Mouse (Mus musculus): ENCODE measurements around the gene Scamp3. TPM values are rescaled to one million over a fixed set of nuclear protein-coding genes. Genes with fewer than 3 reads are reported as not detected.
"Not testable (repeated sequence)": the region's sequence is repeated elsewhere in the genome, so short reads cannot be mapped to it uniquely, and the experiment has no call there.

Gene Scamp3
- polyA plus RNA-seq, 1 experiment from 2014 or later = 109 TPM

- ATAC-seq (ENCODE audit: insufficient number of reproducible peaks, low FRiP score, low TSS enrichment, low read depth) = no peak
Observed at GRCm38 (mm10) chr3:89147101-89147978, 29.9 kb upstream of the Scamp3 start.

DNA sequence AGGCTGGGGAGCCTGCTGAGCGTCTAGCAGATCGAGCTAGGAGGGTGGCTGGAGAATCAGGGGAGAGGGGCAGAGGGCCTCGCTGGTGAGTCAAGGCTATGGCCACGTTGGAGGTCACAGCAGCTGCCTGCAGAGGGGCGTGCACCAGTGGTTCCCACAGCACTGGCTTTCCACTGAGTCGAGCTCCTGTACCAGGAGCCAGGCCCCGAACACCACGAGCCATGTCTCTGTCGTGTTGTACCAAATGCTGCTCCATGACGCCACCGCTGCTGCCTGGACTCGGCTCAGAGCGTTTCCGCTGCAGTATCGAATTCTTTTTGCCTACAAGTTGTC lies 29.3 kb upstream of the Scamp3 start:
- Histone ChIP-seq H3K4me2 (replicated peaks) (peak overlapping the region; percentile 66), H3K4me3 (replicated peaks) (peak overlapping the region; percentile 38), H3K27me3 (peaks cover 37% of the 10 kb centered on the region), H3K4me1 (peaks cover 9% of the 10 kb centered on the region; the same call in 1 of the 2 replicates), H3K36me3 (no peaks in the 10 kb centered on the region), H3K27ac (replicated peaks) (no peak overlapping the region), H3K9ac (no peak overlapping the region), H3K9me3 (replicated peaks) (no peaks in the 10 kb centered on the region)
- WGBS = 10% methylated on average over 15 of the region's 15 CpGs
- no peak for ATAC-seq (ENCODE audit: insufficient number of reproducible peaks, low FRiP score, low TSS enrichment, low read depth)

More at GRCm38 (mm10) chr3:89147101-89147978, 29.9 kb upstream of the Scamp3 start:
- no peak overlapping the region for H3K27ac ChIP-seq (replicated peaks)
- no peak overlapping the region for H3K9ac ChIP-seq
- no peaks in the 10 kb centered on the region for H3K9me3 ChIP-seq (replicated peaks)
- peak overlapping the region; percentile 38 for H3K4me3 ChIP-seq (replicated peaks)
- WGBS = 22% methylated on average over 26 of the region's 26 CpGs
- peaks cover 9% of the 10 kb centered on the region; the same call in 1 of the 2 replicates for H3K4me1 ChIP-seq
- no peaks in the 10 kb centered on the region for H3K36me3 ChIP-seq
- H3K27me3 ChIP-seq = peaks cover 37% of the 10 kb centered on the region
- H3K4me2 ChIP-seq (replicated peaks) = peak overlapping the region; percentile 66

DNA sequence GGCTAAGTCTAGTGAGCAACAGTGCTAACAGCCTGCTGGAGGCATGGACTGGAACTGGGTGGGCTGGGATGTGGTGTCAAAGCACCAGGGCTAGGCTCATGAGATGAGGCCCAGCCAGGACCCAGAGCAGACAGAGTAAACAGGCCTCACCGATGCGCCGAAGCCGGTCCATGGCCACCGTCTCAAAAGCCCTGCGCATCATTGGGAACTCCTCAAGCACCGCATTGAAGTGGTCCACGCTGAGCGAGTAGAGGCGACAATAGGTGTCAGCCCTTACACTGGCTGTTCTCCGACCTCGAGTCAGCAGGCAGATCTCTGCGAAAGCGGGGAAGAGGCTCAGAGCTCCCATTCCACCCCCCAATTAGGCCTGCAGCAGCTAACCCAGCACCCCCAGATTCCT lies 28.7 kb upstream of the Scamp3 start:
- Histone ChIP-seq H3K9ac (no peak overlapping the region), H3K9me3 (replicated peaks) (no peaks in the 10 kb centered on the region), H3K4me1 (peaks cover 9% of the 10 kb centered on the region; the same call in 1 of the 2 replicates), H3K4me3 (replicated peaks) (no peak overlapping the region), H3K36me3 (no peaks in the 10 kb centered on the region), H3K27ac (replicated peaks) (no peak overlapping the region), H3K27me3 (peaks cover 37% of the 10 kb centered on the region), H3K4me2 (replicated peaks) (no peak overlapping the region)
- ATAC-seq (ENCODE audit: insufficient number of reproducible peaks, low FRiP score, low TSS enrichment, low read depth) = no peak
- 70% methylated on average over 14 of the region's 14 CpGs for WGBS

DNA sequence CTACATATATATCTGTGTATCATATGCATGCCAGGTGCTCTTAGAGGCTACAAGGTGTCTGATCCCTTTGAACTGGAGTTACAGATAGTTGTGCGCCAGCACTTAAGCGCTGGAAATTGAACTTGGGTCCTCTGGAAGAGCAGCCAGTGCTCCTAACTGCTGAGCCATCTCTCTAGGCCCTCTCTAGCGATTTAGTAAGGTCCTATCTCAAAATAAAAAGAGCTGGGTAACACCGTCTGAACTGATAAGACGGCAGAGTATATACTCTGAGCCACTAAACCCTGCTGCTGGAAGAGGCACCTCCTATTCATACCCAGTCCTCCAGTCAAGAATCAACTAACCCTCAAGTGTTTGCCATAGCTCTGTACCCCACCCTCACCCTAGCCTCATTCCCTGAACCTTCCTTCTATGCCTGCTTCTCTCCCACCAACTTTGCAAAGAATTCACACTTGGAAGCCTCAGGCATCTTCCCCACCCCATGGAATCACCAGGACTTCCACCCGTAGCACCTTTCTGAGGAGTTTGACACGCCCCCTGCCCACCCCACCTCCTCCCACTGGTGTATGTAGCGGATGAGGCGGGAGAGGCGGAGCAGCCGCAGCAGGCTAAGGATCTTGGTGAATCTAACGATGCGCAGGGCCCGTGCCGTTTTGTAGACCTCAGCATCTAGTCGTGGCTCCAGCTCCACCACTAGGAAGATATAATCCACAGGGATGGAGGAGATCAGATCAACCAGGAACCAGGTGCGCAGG lies 25.0 kb upstream of the Scamp3 start:
- no peak for ATAC-seq (ENCODE audit: insufficient number of reproducible peaks, low FRiP score, low TSS enrichment, low read depth)
- Histone ChIP-seq H3K27me3 (peaks cover 23% of the 10 kb centered on the region), H3K36me3 (no peaks in the 10 kb centered on the region), H3K9me3 (replicated peaks) (no peaks in the 10 kb centered on the region), H3K9ac (no peak overlapping the region), H3K4me1 (peaks cover 9% of the 10 kb centered on the region; the same call in 1 of the 2 replicates), H3K4me2 (replicated peaks) (no peak overlapping the region), H3K27ac (replicated peaks) (no peak overlapping the region), H3K4me3 (replicated peaks) (no peak overlapping the region)
- 63% methylated on average over 17 of the region's 17 CpGs for WGBS

GRCm38 (mm10) chr3:89156951-89157350 lies 20.3 kb upstream of the Scamp3 start:
- Histone ChIP-seq H3K27me3 (peaks cover 13% of the 10 kb centered on the region), H3K9me3 (replicated peaks) (no peaks in the 10 kb centered on the region), H3K4me1 (peaks cover 21% of the 10 kb centered on the region), H3K27ac (replicated peaks) (no peak overlapping the region), H3K4me3 (replicated peaks) (no peak overlapping the region), H3K36me3 (no peaks in the 10 kb centered on the region), H3K4me2 (replicated peaks) (no peak overlapping the region), H3K9ac (no peak overlapping the region)
- 83% methylated on average over 8 of the region's 8 CpGs for WGBS
- no peak for ATAC-seq (ENCODE audit: insufficient number of reproducible peaks, low FRiP score, low TSS enrichment, low read depth)

GRCm38 (mm10) chr3:89158651-89159050 lies 18.6 kb upstream of the Scamp3 start:
- no peak overlapping the region for H3K27ac ChIP-seq (replicated peaks)
- no peak overlapping the region for H3K4me3 ChIP-seq (replicated peaks)
- no peak for ATAC-seq (ENCODE audit: insufficient number of reproducible peaks, low FRiP score, low TSS enrichment, low read depth)
- WGBS = 15% methylated on average over 7 of the region's 7 CpGs
- H3K9me3 ChIP-seq (replicated peaks) = no peaks in the 10 kb centered on the region
- H3K36me3 ChIP-seq = no peaks in the 10 kb centered on the region
- peak overlapping the region; percentile 99; the same call in 1 of the 2 replicates for H3K4me2 ChIP-seq (replicated peaks)
- peaks cover 13% of the 10 kb centered on the region for H3K27me3 ChIP-seq
- H3K9ac ChIP-seq = no peak overlapping the region
- peaks cover 22% of the 10 kb centered on the region for H3K4me1 ChIP-seq

- H3K9ac ChIP-seq = peak overlapping the region; percentile 44; the same call in 1 of the 2 replicates
- peak overlapping the region; percentile 63 for H3K4me3 ChIP-seq (replicated peaks)
- 3% methylated on average over 13 of the region's 13 CpGs for WGBS
- H3K9me3 ChIP-seq (replicated peaks) = no peaks in the 10 kb centered on the region
- no peak for ATAC-seq (ENCODE audit: insufficient number of reproducible peaks, low FRiP score, low TSS enrichment, low read depth)
- no peaks in the 10 kb centered on the region for H3K36me3 ChIP-seq
- H3K27me3 ChIP-seq = peaks cover 13% of the 10 kb centered on the region
- no peak overlapping the region for H3K27ac ChIP-seq (replicated peaks)
- H3K4me1 ChIP-seq = peaks cover 27% of the 10 kb centered on the region
- peak overlapping the region; percentile 99 for H3K4me2 ChIP-seq (replicated peaks)
Observed at GRCm38 (mm10) chr3:89159211-89159610, 18.1 kb upstream of the Scamp3 start.

DNA sequence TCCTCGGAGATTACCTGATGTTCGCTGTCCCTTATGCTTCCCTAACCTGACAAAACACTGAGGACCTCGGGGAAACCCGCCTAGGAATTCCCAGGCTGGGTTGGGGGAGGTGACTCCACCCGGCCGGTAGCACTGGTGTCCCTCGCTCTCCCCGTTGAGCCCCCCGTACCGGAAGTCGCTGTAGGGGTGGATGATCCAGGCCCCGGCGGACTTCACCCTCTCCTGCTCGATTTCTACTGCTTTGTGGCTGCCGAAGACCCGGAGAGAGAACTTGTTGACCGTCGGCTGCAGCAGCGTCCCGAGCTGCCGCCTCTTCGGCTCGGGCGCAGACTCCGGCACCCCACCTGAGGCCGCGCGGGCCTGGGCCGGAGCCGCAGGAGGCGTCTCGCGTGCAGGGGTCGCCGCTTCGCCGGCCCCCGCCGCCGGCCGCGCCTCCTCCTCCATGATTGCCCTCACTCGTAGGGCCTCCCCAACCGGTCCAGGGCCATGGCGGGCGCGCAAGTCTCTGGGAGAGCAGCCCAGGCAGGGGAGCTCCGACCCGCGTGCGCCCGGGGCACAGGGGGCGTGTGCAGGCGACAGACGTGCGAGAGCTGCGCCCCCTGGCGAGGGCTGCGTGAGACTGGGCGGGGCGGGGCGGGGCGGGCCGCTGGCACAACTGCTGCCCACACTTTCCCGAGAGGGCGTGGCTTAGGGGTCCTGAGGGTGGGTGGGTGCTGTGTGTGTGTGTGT lies 17.5 kb upstream of the Scamp3 start, which contains the start of gene Hcn3:
Gene Hcn3 (minus strand): TSS at position 581 of the 729 bp plus-strand sequence.
- Histone ChIP-seq H3K27ac (replicated peaks) (no peak within 1 kb of the TSS), H3K9me3 (replicated peaks) (no peaks in the 10 kb centered on the region), H3K4me1 (peaks cover 28% of the 10 kb centered on the region), H3K36me3 (no peaks in the 10 kb centered on the region), H3K27me3 (peaks cover 13% of the 10 kb centered on the region), H3K9ac (peak within 1 kb of the TSS; percentile 44), H3K4me3 (replicated peaks) (peak within 1 kb of the TSS; percentile 63), H3K4me2 (replicated peaks) (peak within 1 kb of the TSS; percentile 99)
- under 1% methylated on average over 65 of the region's 66 CpGs for WGBS
- ATAC-seq (ENCODE audit: insufficient number of reproducible peaks, low FRiP score, low TSS enrichment, low read depth) = peak; percentile 75

GRCm38 (mm10) chr3:89161207-89161606 lies 16.1 kb upstream of the Scamp3 start:
- not testable (repeated sequence) for H3K36me3 ChIP-seq; H3K4me2 ChIP-seq (replicated peaks); H3K9ac ChIP-seq; H3K27ac ChIP-seq (replicated peaks); H3K9me3 ChIP-seq (replicated peaks); H3K4me3 ChIP-seq (replicated peaks); ATAC-seq (ENCODE audit: insufficient number of reproducible peaks, low FRiP score, low TSS enrichment, low read depth)
- Histone ChIP-seq H3K27me3 (peaks cover 13% of the 10 kb centered on the region), H3K4me1 (peaks cover 37% of the 10 kb centered on the region)

GRCm38 (mm10) chr3:89161786-89162185 lies 15.5 kb upstream of the Scamp3 start:
- H3K36me3 ChIP-seq = no peaks in the 10 kb centered on the region
- no peak overlapping the region for H3K4me2 ChIP-seq (replicated peaks)
- H3K9ac ChIP-seq = no peak overlapping the region
- H3K4me3 ChIP-seq (replicated peaks) = no peak overlapping the region
- no peak for ATAC-seq (ENCODE audit: insufficient number of reproducible peaks, low FRiP score, low TSS enrichment, low read depth)
- WGBS = 84% methylated on average over 4 of the region's 4 CpGs
- H3K4me1 ChIP-seq = peaks cover 40% of the 10 kb centered on the region
- peaks cover 13% of the 10 kb centered on the region for H3K27me3 ChIP-seq
- no peaks in the 10 kb centered on the region for H3K9me3 ChIP-seq (replicated peaks)
- no peak overlapping the region for H3K27ac ChIP-seq (replicated peaks)

DNA sequence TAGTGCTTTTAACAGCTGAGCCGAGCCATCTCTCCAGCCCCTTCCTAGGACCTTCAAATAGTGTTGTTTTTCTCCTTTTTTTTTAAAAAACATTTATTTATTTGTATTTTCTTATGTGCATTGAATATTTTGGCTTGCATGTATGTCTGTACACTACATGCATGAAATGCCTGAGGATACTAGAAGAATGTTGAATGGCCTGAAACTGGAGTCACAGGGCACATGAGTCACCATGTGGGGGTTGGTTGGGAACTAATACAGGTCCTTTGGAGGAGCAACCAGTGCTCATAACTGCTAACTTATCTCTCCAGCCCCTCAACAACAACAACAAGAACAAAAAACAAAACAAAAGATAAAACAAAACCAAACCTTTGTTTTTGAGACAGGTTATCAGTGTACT lies 14.2 kb upstream of the Scamp3 start:
- Histone ChIP-seq H3K4me1 (peaks cover 40% of the 10 kb centered on the region), H3K27me3 (peaks cover 11% of the 10 kb centered on the region), H3K27ac (replicated peaks) (no peak overlapping the region), H3K9ac (no peak overlapping the region), H3K9me3 (replicated peaks) (no peaks in the 10 kb centered on the region), H3K36me3 (peaks cover 7% of the 10 kb centered on the region; the same call in 1 of the 2 replicates), H3K4me2 (replicated peaks) (no peak overlapping the region), H3K4me3 (replicated peaks) (no peak overlapping the region)
- ATAC-seq (ENCODE audit: insufficient number of reproducible peaks, low FRiP score, low TSS enrichment, low read depth) = no peak
- 76% methylated on average over 1 of the region's 1 CpGs for WGBS

All from embryonic facial prominence, embryonic 15.5 days (tissue).